Mouse (Mus musculus) T-cell, adult 66 days (primary cell): ENCODE data around the gene Npw. TPM values are rescaled to one million over a fixed set of nuclear protein-coding genes. Genes with fewer than 3 reads are reported as not detected.

Experiments used
- total RNA-seq, 2 experiments: library from RNA; stranded (reverse); gene quantifications; 3 replicates in 1 of 2; 4 replicates in 1 of 2; pipeline ENCODE4 v1.2.4; 2023

Npw gene
- total RNA-seq, result not detected

GRCm38 (mm10) chr17:24658017-24658758 lies at the start of gene Npw:
Gene Npw, minus strand, starts transcription at chr17:24658457.

GRCm38 (mm10) chr17:24706982-24707800 lies 48.9 kb upstream of the Npw start, which contains the start of gene Tbl3:
Gene Tbl3, minus strand, starts transcription at chr17:24707660.

GRCm38 (mm10) chr17:24696011-24696697 lies 37.9 kb upstream of the Npw start, which contains the start of the genes Gfer and Noxo1:
Gene Gfer, minus strand, starts transcription at chr17:24696156.
Gene Noxo1, plus strand, starts transcription at chr17:24696234.

GRCm38 (mm10) chr17:24689251-24690081 lies 31.2 kb upstream of the Npw start, which contains the start of gene Syngr3:
Gene Syngr3, minus strand, starts transcription at chr17:24689955.

GRCm38 (mm10) chr17:24669545-24670245 lies 11.4 kb upstream of the Npw start, which contains the start of gene Zfp598:
Gene Zfp598, plus strand, starts transcription at chr17:24669687.

GRCm38 (mm10) chr17:24650070-24650616 lies 8.1 kb downstream of the Npw start, which contains the start of gene Slc9a3r2:
Gene Slc9a3r2, minus strand, starts transcription at chr17:24650327.

GRCm38 (mm10) chr17:24632167-24632812 lies 26.0 kb downstream of the Npw start, which contains the start of the genes Tsc2 and Nthl1:
Gene Tsc2, minus strand, starts transcription at chr17:24632630.
Gene Nthl1, plus strand, starts transcription at chr17:24632680.

Other genes starting within 250 kb of the Npw start
- 100 to 1,000 TPM; 153 to 159 TPM for gene Rnps1, start 243.9 kb downstream of the Npw start, total RNA-seq
- 10 to 100 TPM; 17.3 to 17.4 TPM for gene Eci1, start 231.8 kb downstream of the Npw start, total RNA-seq
- 1 to 10 TPM; 5.6 to 6.0 TPM for gene Dnase1l2, start 215.4 kb downstream of the Npw start, total RNA-seq
- gene E4f1, start 188.1 kb downstream of the Npw start, total RNA-seq, result 10 to 100 TPM; 64.4 to 88.9 TPM
- gene Pgp, start 188.1 kb downstream of the Npw start, total RNA-seq, result 10 to 100 TPM; 15.5 to 17.4 TPM
- 1 to 10 TPM in 1 of 2 experiments, under 1 TPM in 1; 0.76 to 1.2 TPM for gene Bricd5, start 184.6 kb downstream of the Npw start, total RNA-seq
- 10 to 100 TPM; 27.6 to 29.2 TPM for gene Mlst8, start 179.4 kb downstream of the Npw start, total RNA-seq
- not detected for gene Caskin1, start 169.9 kb downstream of the Npw start, total RNA-seq
- 100 to 1,000 TPM; 162 to 172 TPM for gene Traf7, start 130.5 kb downstream of the Npw start, total RNA-seq
- gene Rab26, start 124.2 kb downstream of the Npw start, total RNA-seq, result 1 to 10 TPM; 1.8 to 2.0 TPM
- 100 to 1,000 TPM; 103 to 104 TPM for gene Pkd1, start 108.6 kb downstream of the Npw start, total RNA-seq
- gene Tsc2, start 25.8 kb downstream of the Npw start, total RNA-seq, result 10 to 100 TPM; 58.4 to 76.0 TPM
- 1 to 10 TPM; 4.3 to 5.2 TPM for gene Nthl1, start 25.8 kb downstream of the Npw start, total RNA-seq
- gene Slc9a3r2, start 8.1 kb downstream of the Npw start, total RNA-seq, result not detected
- gene Zfp598, start 11.2 kb upstream of the Npw start, total RNA-seq, result 10 to 100 TPM; 63.7 to 67.1 TPM
- under 1 TPM in 1 of 2 experiments, not detected in 1; 0.47 TPM for gene Syngr3, start 31.5 kb upstream of the Npw start, total RNA-seq
- gene Gfer, start 37.7 kb upstream of the Npw start, total RNA-seq, result 10 to 100 TPM; 20.5 to 22.8 TPM
- gene Noxo1, start 37.8 kb upstream of the Npw start, total RNA-seq, result 1 to 10 TPM; 2.4 to 5.0 TPM
- 10 to 100 TPM; 27.4 to 33.3 TPM for gene Tbl3, start 49.2 kb upstream of the Npw start, total RNA-seq
- not detected for gene Rnf151, start 59.6 kb upstream of the Npw start, total RNA-seq
- gene Rps2, start 59.7 kb upstream of the Npw start, total RNA-seq, result 1,000 to 10,000 TPM; 1,514 to 1,529 TPM
- gene Ndufb10, start 66.0 kb upstream of the Npw start, total RNA-seq, result 10 to 100 TPM; 64.9 to 73.3 TPM
- gene Rpl3l, start 69.4 kb upstream of the Npw start, total RNA-seq, result under 1 TPM in 1 of 2 experiments, not detected in 1; 0.56 TPM
- gene Msrb1, start 78.2 kb upstream of the Npw start, total RNA-seq, result 10 to 100 TPM; 29.5 to 43.8 TPM
- gene Hs3st6, start 94.5 kb upstream of the Npw start, total RNA-seq, result not detected
- gene Meiob, start 145.8 kb upstream of the Npw start, total RNA-seq, result not detected
- 10 to 100 TPM; 27.1 to 30.0 TPM for gene Hagh, start 181.7 kb upstream of the Npw start, total RNA-seq
- gene Fahd1, start 191.9 kb upstream of the Npw start, total RNA-seq, result 1 to 10 TPM; 1.6 to 2.0 TPM
- gene Igfals, start 207.5 kb upstream of the Npw start, total RNA-seq, result 1 to 10 TPM; 1.0 to 1.2 TPM
- 10 to 100 TPM; 68.0 to 72.7 TPM for gene Nubp2, start 227.9 kb upstream of the Npw start, total RNA-seq
- 10 to 100 TPM; 33.6 to 34.4 TPM for gene Spsb3, start 228.2 kb upstream of the Npw start, total RNA-seq
- 10 to 100 TPM; 64.6 to 66.7 TPM for gene Eme2, start 236.6 kb upstream of the Npw start, total RNA-seq
- 10 to 100 TPM; 38.9 to 45.1 TPM for gene Mrps34, start 236.7 kb upstream of the Npw start, total RNA-seq
- gene Nme3, start 238.0 kb upstream of the Npw start, total RNA-seq, result 10 to 100 TPM; 18.5 to 30.4 TPM